In the genomic region with DNA sequence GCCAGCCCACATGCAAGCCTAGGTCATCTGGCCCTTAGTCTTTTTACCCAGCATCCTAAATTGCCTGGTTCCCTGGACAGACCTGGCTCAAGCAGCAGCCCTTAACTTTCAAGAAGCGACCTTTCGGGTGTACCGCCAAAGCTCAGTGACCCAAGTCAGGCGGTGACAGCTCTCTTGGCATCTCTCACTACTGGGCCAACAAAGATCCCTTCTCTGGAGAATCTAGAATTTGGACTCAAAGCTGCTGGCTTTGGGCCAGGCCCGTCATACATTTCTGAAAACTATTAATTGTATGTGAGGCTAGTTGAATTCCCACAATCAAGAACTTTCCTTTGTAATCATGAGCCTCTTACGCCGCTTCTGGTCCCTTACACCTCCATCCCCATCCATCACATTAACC, we compare ENCODE assay signal across 4 mouse cellular contexts.
"Had no signal": no experiment of that assay in that cellular context is flagged by ENCODE, and none has a peak within 500 bp of the region (broad histone marks: within the 10 kb centered on the region; RNA-seq: fewer than 3 reads in every experiment).

No protein-coding gene starts in this region.

- DNase-seq: kidney, postnatal 10 days; kidney, postnatal 4 days; lung, postnatal 14 days had no signal

- ATAC-seq: midbrain, embryonic 15.5 days had no signal
